In the genomic region with DNA sequence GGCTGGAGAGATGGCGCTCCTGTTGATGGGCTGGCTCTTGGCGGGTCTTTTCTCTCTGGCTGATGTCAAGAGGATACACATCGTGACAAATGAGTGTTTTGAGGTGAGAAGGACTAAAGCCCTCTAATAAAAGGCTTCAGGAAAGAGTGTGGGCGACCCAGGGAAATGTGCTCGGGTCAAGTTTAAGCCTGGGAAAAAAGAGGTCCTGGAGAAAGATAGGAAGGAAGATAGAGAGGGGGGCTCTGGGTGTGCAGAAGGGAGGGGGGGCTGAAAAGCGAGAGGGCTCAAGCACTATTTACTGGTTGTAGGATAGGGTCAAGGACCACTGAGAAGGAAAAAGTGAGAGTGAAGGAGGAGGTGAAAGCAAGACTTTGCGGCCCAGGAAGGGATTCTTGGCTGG, we compare ENCODE assay signal across 8 mouse cellular contexts. TPM values are rescaled to one million over a fixed set of nuclear protein-coding genes. Genes with fewer than 3 reads are reported as not detected.
DNase-seq lines count a peak whose midpoint lies in the region; ATAC-seq and TF ChIP-seq lines count a peak whose summit lies in the region.

No protein-coding gene starts in this region.

- H3K4me3 ChIP-seq in heart, embryonic 12.5 days: peak overlapping the region; percentile 57
- peak overlapping the region; percentile 42 for H3K4me3 ChIP-seq in forebrain, embryonic 14.5 days (ENCODE audit: low read depth, low read length)
- peak overlapping the region; percentile 40 for H3K4me3 ChIP-seq in kidney, postnatal 0 days (replicated peaks; ENCODE audit: low read depth, low read length)
- peak overlapping the region; percentile 47 for H3K4me3 ChIP-seq in midbrain, embryonic 16.5 days (ENCODE audit: low read depth, low read length)

- H3K4me1 ChIP-seq in heart, embryonic 12.5 days (replicated peaks): peaks cover 41% of the 10 kb centered on the region
- peaks cover 5% of the 10 kb centered on the region; the same call in 1 of the 2 replicates for H3K4me1 ChIP-seq in forebrain, embryonic 14.5 days (ENCODE audit: control insufficient read depth, insufficient read depth, low read length)
- H3K4me1 ChIP-seq in kidney, postnatal 0 days (replicated peaks; ENCODE audit: insufficient read depth, low read length): no peaks in the 10 kb centered on the region; the same call in 1 of the 2 replicates
- no peaks in the 10 kb centered on the region; the same call in 1 of the 2 replicates for H3K4me1 ChIP-seq in midbrain, embryonic 16.5 days (ENCODE audit: control insufficient read depth, insufficient read depth, low read length)

- H3K9ac ChIP-seq in heart, embryonic 12.5 days: peak overlapping the region; percentile 70
- H3K9ac ChIP-seq in forebrain, embryonic 14.5 days (ENCODE audit: low read length): peak overlapping the region; percentile 51
- peak overlapping the region; percentile 52; the same call in 1 of the 2 replicates for H3K9ac ChIP-seq in kidney, postnatal 0 days (ENCODE audit: low read depth, low read length)
- H3K9ac ChIP-seq in midbrain, embryonic 16.5 days (ENCODE audit: low read depth, low read length): no peak overlapping the region

- WGBS in heart, embryonic 12.5 days: 8% methylated on average over 7 of the region's 7 CpGs
- WGBS in forebrain, embryonic 14.5 days: 6% methylated on average over 7 of the region's 7 CpGs
- 17% methylated on average over 7 of the region's 7 CpGs for WGBS in kidney, postnatal 0 days
- WGBS in midbrain, embryonic 16.5 days: 15% methylated on average over 7 of the region's 7 CpGs

- ATAC-seq in heart, embryonic 12.5 days (ENCODE audit: insufficient number of reproducible peaks, low FRiP score): no peak
- ATAC-seq in forebrain, embryonic 14.5 days: 0 out of 2 replicates have a peak, but pooled peaks have one; percentile 15
- ATAC-seq in kidney, postnatal 0 days (replicated peaks; ENCODE audit: low FRiP score, low read depth): no peak
- ATAC-seq in midbrain, embryonic 16.5 days: no peak
- ATAC-seq in megakaryocyte progenitor cell, adult 5-6 weeks (replicated peaks; ENCODE audit: poor library complexity): no peak

- intact Hi-C loops in heart, postnatal 25 days (cut with DNase I): loop anchor here (1.0 to 5.0 kb wide), 3 partner anchors 14 to 94 kb away; no protein-coding TSS in a partner anchor
- intact Hi-C loops in left cerebral cortex, postnatal 14 days (cut with DNase I): no loop called here

- peak overlapping the region; percentile 82 for H3K4me2 ChIP-seq in heart, embryonic 12.5 days
- H3K4me2 ChIP-seq in forebrain, embryonic 14.5 days (ENCODE audit: low read length): peak overlapping the region; percentile 91
- H3K4me2 ChIP-seq in kidney, postnatal 0 days (ENCODE audit: low read length): peak overlapping the region; percentile 82
- peak overlapping the region; percentile 91 for H3K4me2 ChIP-seq in midbrain, embryonic 16.5 days (ENCODE audit: low read length)

- no peak for TF ChIP-seq CTCF in kidney, postnatal 0 days (IDR thresholded peaks at IDR 0.05; ENCODE audit: low read depth)

- peaks cover 31% of the 10 kb centered on the region for H3K27me3 ChIP-seq in heart, embryonic 12.5 days (replicated peaks)
- H3K27me3 ChIP-seq in forebrain, embryonic 14.5 days (replicated peaks; ENCODE audit: control insufficient read depth, insufficient read depth, low read length): peaks cover 9% of the 10 kb centered on the region; the same call in 1 of the 2 replicates
- no peaks in the 10 kb centered on the region for H3K27me3 ChIP-seq in kidney, postnatal 0 days (ENCODE audit: insufficient read depth, low read length)
- H3K27me3 ChIP-seq in midbrain, embryonic 16.5 days (ENCODE audit: control insufficient read depth, insufficient read depth, low read depth, low read length): peaks cover 7% of the 10 kb centered on the region

- no peak for DNase-seq in heart, postnatal 25 days (ENCODE audit: low spot score)
- no peak for DNase-seq in forebrain, embryonic 14.5 days (ENCODE audit: low spot score)
- DNase-seq in kidney, postnatal 0 days (ENCODE audit: low spot score): peak; percentile 56
- DNase-seq in right cerebral cortex, postnatal 36 days (ENCODE audit: low spot score in 2 of 2): no peak
- no peak for DNase-seq in left cerebral cortex, postnatal 14 days (ENCODE audit: low spot score in 2 of 2)

- H3K36me3 ChIP-seq in heart, embryonic 12.5 days: no peaks in the 10 kb centered on the region
- no peaks in the 10 kb centered on the region for H3K36me3 ChIP-seq in forebrain, embryonic 14.5 days (ENCODE audit: control insufficient read depth, insufficient read depth, low read length)
- no peaks in the 10 kb centered on the region for H3K36me3 ChIP-seq in kidney, postnatal 0 days (ENCODE audit: insufficient read depth, low read length)
- H3K36me3 ChIP-seq in midbrain, embryonic 16.5 days (ENCODE audit: control insufficient read depth, insufficient read depth, low read length): no peaks in the 10 kb centered on the region

- H3K27ac ChIP-seq in heart, embryonic 12.5 days (ENCODE audit: poor library complexity, severe bottlenecking): 0 out of 2 replicates have a peak overlapping the region, but pooled peaks have one; percentile 50
- H3K27ac ChIP-seq in forebrain, embryonic 14.5 days (ENCODE audit: low read depth, low read length): no peak overlapping the region
- H3K27ac ChIP-seq in kidney, postnatal 0 days: peak overlapping the region; percentile 14; the same call in 1 of the 2 replicates
- H3K27ac ChIP-seq in midbrain, embryonic 16.5 days (ENCODE audit: low read length): no peak overlapping the region

- H3K9me3 ChIP-seq in heart, embryonic 12.5 days (replicated peaks): no peaks in the 10 kb centered on the region
- H3K9me3 ChIP-seq in forebrain, embryonic 14.5 days (replicated peaks; ENCODE audit: control insufficient read depth, low read length): no peaks in the 10 kb centered on the region
- no peaks in the 10 kb centered on the region for H3K9me3 ChIP-seq in kidney, postnatal 0 days (replicated peaks; ENCODE audit: low read length)
- H3K9me3 ChIP-seq in midbrain, embryonic 16.5 days (replicated peaks; ENCODE audit: control insufficient read depth, low read length, poor library complexity, severe bottlenecking): no peaks in the 10 kb centered on the region

RNA-seq across cellular contexts. Expression of gene Ptprb, which starts 25.5 kb away (rescaled TPM):
- polyA plus RNA-seq in heart, embryonic 12.5 days (2016; fragmentation: Nextera tagmentation; extraction: Ambion mirVana): 11.1 and 14.6 TPM in 2 replicates
- 10 to 100 TPM; 64.6 to 77.4 TPM for total RNA-seq in heart, postnatal 25 days (2021)
- polyA plus RNA-seq in forebrain, embryonic 14.5 days (2014; fragmentation: Nextera tagmentation; extraction: Ambion mirVana): 1.5 and 2.5 TPM in 2 replicates
- 5.5 and 6.4 TPM in 2 replicates for polyA plus RNA-seq in kidney, postnatal 0 days (2015; fragmentation: Nextera tagmentation; extraction: Ambion mirVana)
- polyA plus RNA-seq in midbrain, embryonic 16.5 days (2015; fragmentation: Nextera tagmentation; extraction: Ambion mirVana): 3.4 and 3.5 TPM in 2 replicates
- 0.02 TPM in 1 of 2 replicates, not detected in the other for total RNA-seq in megakaryocyte progenitor cell, adult 5-6 weeks (2015)
- not detected in 2 replicates for total RNA-seq in megakaryocyte progenitor cell, adult 5-6 weeks (2017)
- total RNA-seq in left cerebral cortex, postnatal 14 days (2021): 10 to 100 TPM; 23.5 to 25.5 TPM

Comparison
In these comparisons a context has a peak if more than half of its experiments do, and no peak if none do; other contexts are left out.
1. H3K27ac ChIP-seq: peak in heart, embryonic 12.5 days (single experiment) and kidney, postnatal 0 days (single experiment); none in forebrain, embryonic 14.5 days (single experiment) and midbrain, embryonic 16.5 days (single experiment).
2. Peak in every context shown above with its lines, with median percentiles within 50 percentile points of each other: H3K4me2 ChIP-seq and H3K4me3 ChIP-seq.